Mouse (Mus musculus): ENCODE measurements around the gene Steap1. TPM values are rescaled to one million over a fixed set of nuclear protein-coding genes. Genes with fewer than 3 reads are reported as not detected.

Gene Steap1
- total RNA-seq (2023): not detected in 4 replicates

GRCm38 (mm10) chr5:5748866-5749682 lies at the start of gene Steap1:
Steap1 (minus strand) TSS chr5:5749326.

DNA sequence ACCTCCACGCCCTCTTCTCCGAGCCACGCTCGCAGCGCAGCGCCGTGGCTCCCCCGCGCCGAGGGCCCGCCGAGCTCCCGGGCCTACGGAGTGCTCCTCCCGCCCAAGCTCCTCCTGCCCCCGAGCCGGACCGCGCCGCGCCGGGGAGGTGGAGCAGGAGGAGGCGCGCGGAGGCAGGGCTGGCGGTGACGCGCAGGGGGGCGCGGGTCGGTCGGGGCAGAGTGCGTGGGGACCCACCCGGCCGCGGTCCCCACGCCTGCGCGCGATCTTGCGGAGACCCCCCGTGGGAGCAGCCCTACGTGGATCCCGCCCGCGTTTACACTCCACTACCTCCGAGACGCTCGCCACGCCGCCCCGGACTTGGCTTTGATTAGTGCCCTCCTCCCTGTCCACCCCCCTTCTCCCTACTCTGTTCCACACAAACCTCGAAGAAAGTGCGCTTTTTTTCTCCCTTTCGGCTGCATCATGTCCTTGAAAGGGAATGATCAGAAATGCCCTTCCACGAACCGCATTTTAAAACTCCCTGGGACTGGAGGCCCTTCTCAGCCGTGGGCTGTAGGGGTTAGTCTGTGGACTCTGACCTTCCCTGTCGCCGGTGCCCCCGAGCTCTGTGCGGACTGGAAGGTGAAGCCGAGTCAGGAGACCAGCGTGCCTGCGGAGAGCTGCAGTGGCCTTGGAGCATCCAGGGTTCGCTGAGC lies 55.0 kb downstream of the Steap1 start, which contains the start of gene Steap2:
Gene Steap2, minus strand, starts transcription at position 623 of the 698 bp plus-strand sequence.

Other genes with a start within 250 kb of the Steap1 start
- gene Cldn12, start 234.4 kb downstream of the Steap1 start, total RNA-seq (2023): 0.79 to 2.1 TPM (median 1.2 TPM) in 4 replicates
- gene Gtpbp10, start 189.8 kb downstream of the Steap1 start, total RNA-seq (2023): 22.4 to 33.6 TPM (median 25.7 TPM) in 4 replicates
- not detected in 4 replicates for gene Gm8773, start 175.5 kb downstream of the Steap1 start, total RNA-seq (2023)
- gene Cfap69, start 85.1 kb downstream of the Steap1 start, total RNA-seq (2023): not detected in 4 replicates
- gene Steap2, start 54.7 kb downstream of the Steap1 start, total RNA-seq (2023): not detected in 4 replicates

All from B cell, adult 62 days (primary cell).